23 mouse cellular contexts compared by ENCODE assay signal in the genomic region with DNA sequence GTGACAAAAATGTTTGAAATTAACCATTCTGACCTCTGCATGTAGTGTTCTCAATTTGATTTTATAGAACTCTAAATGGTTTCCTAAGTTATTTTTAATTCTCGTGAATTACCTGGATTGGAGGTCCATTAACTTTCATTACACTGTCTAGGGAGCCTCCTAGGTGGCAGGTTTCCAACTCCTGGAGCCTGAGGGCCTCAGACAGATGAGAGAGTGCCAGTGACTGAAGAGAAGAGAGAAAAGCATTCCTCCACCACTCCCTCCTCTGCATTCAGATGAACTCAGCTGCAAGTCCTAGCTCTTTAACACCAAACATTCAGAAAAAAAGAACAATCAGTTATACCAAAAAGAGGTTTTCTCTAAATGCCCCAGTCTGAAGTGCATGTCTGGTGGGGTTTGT.
DNase-seq lines count a peak whose midpoint lies in the region; ATAC-seq lines count a peak whose summit lies in the region.
"Had no signal": no experiment of that assay in that cellular context is flagged by ENCODE, and none has a peak within 500 bp of the region (broad histone marks: within the 10 kb centered on the region; RNA-seq: fewer than 3 reads in every experiment).

No protein-coding gene starts in this region.

- H3K4me3 ChIP-seq in hindbrain, embryonic 13.5 days: no peak overlapping the region
- no peak overlapping the region for H3K4me3 ChIP-seq in hindbrain, embryonic 14.5 days (replicated peaks; ENCODE audit: low read length)
- no peak overlapping the region for H3K4me3 ChIP-seq in neural tube, embryonic 12.5 days
- H3K4me3 ChIP-seq in neural tube, embryonic 15.5 days (replicated peaks): no peak overlapping the region
- H3K4me3 ChIP-seq: embryonic facial prominence, embryonic 12.5 days; erythroblast, embryonic 14.5 days; forebrain, embryonic 13.5 days; heart, embryonic 12.5 days; layer of hippocampus, adult 2 months; limb, embryonic 12.5 days; liver, embryonic 12.5 days had no signal

- DNase-seq in hindbrain, embryonic 14.5 days (ENCODE audit: low spot score): no peak
- DNase-seq in neural tube, embryonic 10.5 days (ENCODE audit: extremely low spot score, low spot score): no peak
- DNase-seq in cerebellum, postnatal 10 days: peak; percentile 56 to 64
- no peak for DNase-seq in thymus, postnatal 36 days
- DNase-seq in gastrocnemius, postnatal 25 days: no peak
- DNase-seq: adrenal gland, postnatal 14 days; heart, postnatal 14 days; kidney, adult 11 months; kidney, postnatal 10 days; lung, embryonic 14.5 days; lung, postnatal 4 days; right cerebral cortex, adult 18-20 months had no signal

- H3K4me1 ChIP-seq in hindbrain, embryonic 13.5 days (replicated peaks): 0 out of 2 replicates have a peak, but pooled peaks cover 2% of the 10 kb centered on the region
- peaks cover 5% of the 10 kb centered on the region; the same call in 1 of the 2 replicates for H3K4me1 ChIP-seq in hindbrain, embryonic 14.5 days (replicated peaks; ENCODE audit: control insufficient read depth, insufficient read depth, low read length)
- H3K4me1 ChIP-seq in neural tube, embryonic 12.5 days: no peaks in the 10 kb centered on the region
- peaks cover 6% of the 10 kb centered on the region; the same call in 1 of the 2 replicates for H3K4me1 ChIP-seq in neural tube, embryonic 15.5 days
- H3K4me1 ChIP-seq: embryonic facial prominence, embryonic 12.5 days; forebrain, embryonic 13.5 days; heart, embryonic 12.5 days; limb, embryonic 12.5 days; liver, embryonic 12.5 days had no signal

- no peaks in the 10 kb centered on the region for H3K36me3 ChIP-seq in hindbrain, embryonic 13.5 days
- H3K36me3 ChIP-seq in hindbrain, embryonic 14.5 days (replicated peaks; ENCODE audit: control insufficient read depth, insufficient read depth): no peaks in the 10 kb centered on the region
- H3K36me3 ChIP-seq in neural tube, embryonic 12.5 days: no peaks in the 10 kb centered on the region
- no peaks in the 10 kb centered on the region for H3K36me3 ChIP-seq in neural tube, embryonic 15.5 days
- H3K36me3 ChIP-seq: embryonic facial prominence, embryonic 12.5 days; G1E; heart, embryonic 12.5 days; limb, embryonic 12.5 days; liver, embryonic 12.5 days had no signal

- H3K27me3 ChIP-seq in hindbrain, embryonic 13.5 days: no peaks in the 10 kb centered on the region
- no peaks in the 10 kb centered on the region for H3K27me3 ChIP-seq in hindbrain, embryonic 14.5 days (ENCODE audit: control insufficient read depth, insufficient read depth, low read length)
- H3K27me3 ChIP-seq in neural tube, embryonic 12.5 days (replicated peaks): no peaks in the 10 kb centered on the region
- H3K27me3 ChIP-seq in neural tube, embryonic 15.5 days (replicated peaks): no peaks in the 10 kb centered on the region
- H3K27me3 ChIP-seq: embryonic facial prominence, embryonic 12.5 days; forebrain, embryonic 13.5 days; heart, embryonic 12.5 days; limb, embryonic 12.5 days; liver, embryonic 12.5 days had no signal

- no peak for ATAC-seq in hindbrain, embryonic 13.5 days (ENCODE audit: low FRiP score)
- no peak for ATAC-seq in hindbrain, embryonic 14.5 days (ENCODE audit: low FRiP score)
- ATAC-seq in neural tube, embryonic 12.5 days (ENCODE audit: low FRiP score, low read depth): 0 out of 2 replicates have a peak, but pooled peaks have one; percentile 15
- ATAC-seq in neural tube, embryonic 15.5 days (ENCODE audit: low FRiP score): peak; percentile 77; the same call in 1 of the 2 replicates
- ATAC-seq: forebrain, embryonic 13.5 days; liver, embryonic 12.5 days had no signal

- H3K9ac ChIP-seq in hindbrain, embryonic 13.5 days: no peak overlapping the region
- H3K9ac ChIP-seq in hindbrain, embryonic 14.5 days: no peak overlapping the region
- H3K9ac ChIP-seq in neural tube, embryonic 12.5 days: no peak overlapping the region
- H3K9ac ChIP-seq in neural tube, embryonic 15.5 days (replicated peaks): no peak overlapping the region
- H3K9ac ChIP-seq: embryonic facial prominence, embryonic 12.5 days; forebrain, embryonic 13.5 days; heart, embryonic 12.5 days; limb, embryonic 12.5 days; liver, embryonic 12.5 days; lung, embryonic 14.5 days had no signal

- no peaks in the 10 kb centered on the region for H3K9me3 ChIP-seq in hindbrain, embryonic 13.5 days
- H3K9me3 ChIP-seq in hindbrain, embryonic 14.5 days (ENCODE audit: control insufficient read depth, low read length): no peaks in the 10 kb centered on the region
- no peaks in the 10 kb centered on the region for H3K9me3 ChIP-seq in neural tube, embryonic 12.5 days
- no peaks in the 10 kb centered on the region for H3K9me3 ChIP-seq in neural tube, embryonic 15.5 days (replicated peaks)
- H3K9me3 ChIP-seq: embryonic facial prominence, embryonic 12.5 days; forebrain, embryonic 13.5 days; G1E; heart, embryonic 12.5 days; limb, embryonic 12.5 days; liver, embryonic 12.5 days had no signal

- H3K4me2 ChIP-seq in hindbrain, embryonic 13.5 days: no peak overlapping the region
- H3K4me2 ChIP-seq in hindbrain, embryonic 14.5 days (replicated peaks): no peak overlapping the region
- no peak overlapping the region for H3K4me2 ChIP-seq in neural tube, embryonic 12.5 days (replicated peaks)
- H3K4me2 ChIP-seq in neural tube, embryonic 15.5 days: no peak overlapping the region
- H3K4me2 ChIP-seq: embryonic facial prominence, embryonic 12.5 days; forebrain, embryonic 13.5 days; heart, embryonic 12.5 days; limb, embryonic 12.5 days; liver, embryonic 12.5 days; lung, embryonic 14.5 days had no signal

- peak overlapping the region; percentile 1; the same call in 1 of the 2 replicates for H3K27ac ChIP-seq in hindbrain, embryonic 13.5 days
- no peak overlapping the region for H3K27ac ChIP-seq in hindbrain, embryonic 14.5 days
- H3K27ac ChIP-seq in neural tube, embryonic 12.5 days: no peak overlapping the region
- no peak overlapping the region for H3K27ac ChIP-seq in neural tube, embryonic 15.5 days (replicated peaks)
- H3K27ac ChIP-seq: embryonic facial prominence, embryonic 12.5 days; forebrain, embryonic 13.5 days; layer of hippocampus, adult 2 months; limb, embryonic 12.5 days; liver, embryonic 12.5 days had no signal

- WGBS in hindbrain, embryonic 13.5 days: 33% methylated on average over 1 of the region's 1 CpGs
- 48% methylated on average over 1 of the region's 1 CpGs for WGBS in hindbrain, embryonic 14.5 days
- WGBS in neural tube, embryonic 12.5 days: 65% methylated on average over 1 of the region's 1 CpGs
- 25% methylated on average over 1 of the region's 1 CpGs for WGBS in neural tube, embryonic 15.5 days

Comparison
In these comparisons a context has a peak if more than half of its experiments do, and no peak if none do; other contexts are left out.
1. ATAC-seq: peak in neural tube, embryonic 12.5 days (single experiment) and neural tube, embryonic 15.5 days (single experiment); none in hindbrain, embryonic 13.5 days (single experiment) and hindbrain, embryonic 14.5 days (single experiment).
2. DNase-seq: peak in cerebellum, postnatal 10 days (2 of 2); none in hindbrain, embryonic 14.5 days (single experiment), neural tube, embryonic 10.5 days (single experiment), thymus, postnatal 36 days (0 of 2) and gastrocnemius, postnatal 25 days (single experiment).